Mouse (Mus musculus) cerebellum, adult 2 months (tissue): ENCODE measurements around the gene Sorbs2.

Experiments
- CTCF ChIP-seq: fragments of 200-500 bp; IDR thresholded peaks from 2 replicates; pipeline ENCODE4 v1.5.1; 2011; ENCODE audit warnings: low read depth, mild to moderate bottlenecking, control low read depth, low read length, moderate library complexity, borderline replicate concordance; ENCODE audit not compliant: insufficient read depth
- POLR2A ChIP-seq: fragments of 200-500 bp; IDR thresholded peaks from 2 replicates; pipeline ENCODE4 v1.6.1; 2011; ENCODE audit warnings: low read length, control low read depth, borderline replicate concordance; ENCODE audit not compliant: insufficient read depth

DNA sequence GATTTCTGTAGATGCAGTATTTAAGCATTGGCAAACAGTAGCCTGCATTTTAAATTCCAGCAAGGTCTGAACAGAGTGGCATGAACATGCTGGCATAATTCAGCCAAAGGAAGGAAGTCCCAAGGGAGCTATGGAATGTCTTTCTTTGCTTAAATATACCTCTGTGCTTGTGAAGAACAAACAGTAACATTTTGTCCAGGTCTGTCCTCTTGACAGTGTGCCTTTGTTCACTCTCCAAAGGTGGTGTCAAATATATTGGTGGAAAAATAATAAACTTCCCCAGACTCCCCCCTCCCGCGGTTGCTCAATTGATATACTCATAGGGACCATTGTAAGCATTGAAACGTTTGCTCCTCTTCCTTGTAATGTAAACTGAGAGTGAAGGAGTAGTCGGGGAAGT, 154.0 kb downstream of the Sorbs2 start:
- TF ChIP-seq POLR2A = no peak
- no peak for TF ChIP-seq CTCF
